Mouse (Mus musculus) 416B (cell line): ENCODE measurements around the gene Samsn1.
"Not testable (repeated sequence)": the region's sequence is repeated elsewhere in the genome, so short reads cannot be mapped to it uniquely, and the experiment has no call there.

Experiments used
- DNase-seq: peaks from one replicate; pipeline ENCODE4 v3.0.0; 2011; ENCODE audit warnings: low read depth

Samsn1 gene

DNA sequence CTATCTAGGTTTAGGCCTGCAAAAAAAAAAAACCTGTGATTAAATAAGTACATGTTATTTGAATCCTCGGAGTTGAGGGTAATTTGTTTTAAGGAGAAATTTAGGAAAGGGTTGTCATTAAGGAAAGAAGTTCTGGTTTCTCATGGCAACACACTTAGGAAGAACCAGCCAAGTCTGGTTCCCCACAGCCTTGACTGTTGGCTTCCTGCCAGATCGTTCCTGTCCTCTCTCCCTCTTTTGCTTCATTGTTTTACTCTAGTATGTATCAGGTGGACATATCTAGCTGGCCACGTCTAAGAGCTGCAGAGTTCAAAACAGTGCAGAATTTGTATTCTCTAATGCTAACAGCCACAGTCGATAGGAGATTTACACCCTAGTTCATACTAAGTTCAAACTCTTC is 146.2 kb downstream of the Samsn1 start:
- DNase-seq: no peak

- no peak for DNase-seq
Observed at GRCm38 (mm10) chr16:75874508-75874907, 147.6 kb downstream of the Samsn1 start.

DNA sequence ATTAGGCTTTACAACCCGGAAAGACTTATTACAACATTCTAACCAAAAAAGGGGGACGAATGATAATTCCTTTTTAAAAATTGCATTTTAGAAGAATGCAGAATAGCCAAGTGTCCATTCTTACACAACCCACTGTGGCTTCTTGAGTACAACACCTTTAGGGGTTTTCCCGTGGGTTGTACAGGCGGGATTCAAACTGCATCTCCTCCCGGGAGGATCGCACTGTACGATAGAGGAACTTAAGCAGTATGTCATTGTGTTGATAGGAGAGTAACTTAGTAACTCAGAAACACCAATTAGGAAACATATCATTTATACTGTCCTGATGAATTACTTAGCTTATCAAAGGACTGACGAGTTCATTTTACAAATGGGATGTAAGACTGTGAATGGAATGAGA is 149.8 kb downstream of the Samsn1 start:
- DNase-seq: no peak

- no peak for DNase-seq
Observed at GRCm38 (mm10) chr16:75867400-75867799, 154.7 kb downstream of the Samsn1 start.

DNA sequence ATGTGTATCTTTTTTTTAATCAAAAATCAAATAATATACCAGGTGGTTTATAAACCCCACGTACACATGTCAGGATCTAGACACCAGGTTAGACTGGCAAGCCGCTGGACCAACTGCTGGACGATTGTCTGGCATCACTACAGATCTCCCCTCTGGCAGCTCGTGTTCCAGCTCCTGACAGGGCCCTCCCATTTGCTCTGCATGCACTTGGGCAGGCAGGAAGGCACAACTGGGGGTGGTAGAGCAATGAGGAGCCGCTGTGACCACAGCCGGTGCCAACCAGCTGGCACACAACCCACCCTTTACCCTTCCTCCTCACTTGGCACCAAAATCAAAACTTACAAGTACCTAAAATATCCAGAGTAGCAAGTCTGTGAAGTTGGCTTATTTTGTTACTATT is 156.6 kb downstream of the Samsn1 start:
- peak; percentile 62 for DNase-seq

DNA sequence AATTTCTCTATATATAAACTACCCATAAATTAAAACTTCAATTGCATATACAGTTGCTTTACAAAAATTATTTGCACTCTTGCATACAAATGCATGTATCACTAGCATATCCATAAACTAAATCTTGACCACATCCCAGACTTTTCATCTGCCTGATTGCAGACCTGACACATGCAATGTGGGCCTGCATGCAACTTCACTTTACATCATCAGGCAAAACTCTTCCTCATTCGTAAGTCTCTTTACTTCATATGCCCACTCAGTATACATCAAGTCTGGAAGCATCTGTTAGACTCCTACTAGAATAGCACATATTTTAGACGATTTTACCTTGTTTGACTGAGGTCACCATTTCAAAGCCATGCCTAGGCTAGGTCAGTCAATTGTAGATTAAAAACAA is 157.4 kb downstream of the Samsn1 start:
- no peak for DNase-seq

DNA sequence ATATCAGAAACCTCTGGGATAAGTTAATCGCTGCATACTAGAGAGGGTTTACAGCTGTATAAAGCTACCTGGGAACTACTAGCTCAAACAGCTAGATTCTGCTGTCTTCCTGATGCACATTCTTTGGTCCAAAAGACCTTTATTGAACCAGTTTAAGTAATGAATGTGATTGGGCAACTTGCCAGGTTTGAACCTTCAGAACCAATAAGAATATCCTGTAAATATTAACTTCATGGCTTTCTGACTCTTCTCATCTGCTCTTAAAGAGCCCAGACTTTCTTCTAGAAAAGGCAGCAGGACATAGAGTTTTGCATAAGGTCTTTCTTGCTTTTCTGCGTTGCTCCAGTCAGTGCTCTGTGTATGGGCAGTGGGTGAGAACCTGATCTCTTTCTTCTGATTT is 165.7 kb downstream of the Samsn1 start:
- DNase-seq: peak; percentile 58

- peak; percentile 99 for DNase-seq
Observed at GRCm38 (mm10) chr16:75855402-75855801, 166.7 kb downstream of the Samsn1 start.

- peak; percentile 83 for DNase-seq
Observed at GRCm38 (mm10) chr16:75853556-75854271, 168.4 kb downstream of the Samsn1 start.

DNA sequence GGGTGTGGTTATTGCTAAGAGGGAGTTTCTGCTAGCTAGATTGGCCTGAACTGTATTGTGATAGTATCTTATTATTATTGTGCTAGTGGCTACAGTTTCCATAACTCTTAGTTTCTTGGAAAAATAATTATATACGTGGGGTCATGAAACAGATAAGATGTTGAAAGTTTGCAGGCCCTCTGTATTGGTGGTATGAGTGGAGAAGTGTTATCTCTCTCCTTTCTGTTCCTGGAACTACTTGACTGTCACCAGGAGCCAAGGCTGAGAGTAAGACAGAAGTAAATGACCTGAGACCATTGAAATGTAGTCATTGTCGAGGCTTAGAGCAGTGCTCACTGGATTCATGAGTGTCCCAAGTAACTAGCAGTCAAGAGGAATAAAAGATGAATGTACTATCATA is 169.6 kb downstream of the Samsn1 start:
- no peak for DNase-seq

- DNase-seq: no peak
Observed at GRCm38 (mm10) chr16:75849039-75849438, 173.0 kb downstream of the Samsn1 start.

DNA sequence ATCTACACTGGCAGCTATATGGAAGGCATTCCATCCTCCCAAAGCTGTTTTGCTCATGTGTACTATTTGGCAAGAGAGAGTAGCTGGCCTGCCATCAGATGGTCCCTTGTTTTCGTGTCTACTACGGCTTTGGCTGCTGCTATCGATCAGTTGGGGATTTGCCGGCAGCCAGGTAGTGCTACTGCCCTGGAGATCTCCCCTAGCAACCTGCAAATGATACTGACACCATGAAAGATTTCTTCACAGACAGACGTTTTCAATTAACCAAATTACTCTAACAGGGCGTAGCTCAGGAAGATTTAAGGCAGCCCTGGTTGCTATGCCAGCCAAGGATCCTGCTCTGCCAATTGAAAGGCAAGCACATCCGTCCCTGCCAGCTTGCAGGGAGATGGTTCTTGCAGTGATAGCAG is 178.4 kb downstream of the Samsn1 start:
- no peak for DNase-seq

- no peak for DNase-seq
Observed at GRCm38 (mm10) chr16:75843031-75843430, 179.1 kb downstream of the Samsn1 start.

GRCm38 (mm10) chr16:75842569-75842968 is 179.5 kb downstream of the Samsn1 start:
- no peak for DNase-seq

DNA sequence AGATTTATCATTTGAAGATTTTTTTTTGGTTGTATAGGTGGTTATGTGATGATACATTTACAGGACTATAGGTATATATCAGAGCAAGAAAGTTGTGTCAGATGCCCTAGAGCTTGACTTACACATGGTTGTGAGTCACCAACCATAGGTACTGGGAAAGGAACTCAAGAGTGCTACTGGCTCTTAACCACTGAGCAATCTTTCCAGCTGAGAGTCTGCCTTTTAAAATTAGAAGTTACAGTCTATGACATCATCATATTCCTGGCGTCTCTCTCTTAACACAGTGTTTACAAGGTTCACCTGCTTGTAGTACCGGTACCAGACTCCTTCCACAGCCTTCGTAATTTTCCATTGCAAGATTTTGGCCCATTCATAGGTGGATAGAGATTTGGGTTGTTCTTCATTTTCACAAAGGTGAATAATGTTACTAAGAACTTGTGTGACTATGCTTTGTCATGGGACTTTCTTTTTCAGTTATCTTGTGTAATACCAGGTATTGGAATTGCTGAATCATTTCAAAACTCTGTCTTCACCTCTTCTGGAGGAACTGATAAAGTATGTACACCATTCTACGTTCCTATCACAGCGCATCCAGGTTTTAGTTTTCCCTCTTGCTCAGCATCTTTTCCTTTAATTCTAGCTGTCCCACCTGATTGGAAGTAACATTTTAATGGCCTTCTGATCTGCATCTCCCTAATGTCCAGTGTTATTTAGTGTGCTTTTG is 184.2 kb downstream of the Samsn1 start:
- DNase-seq: peak; percentile 66

GRCm38 (mm10) chr16:75831390-75831789 is 190.7 kb downstream of the Samsn1 start:
- no peak for DNase-seq

GRCm38 (mm10) chr16:75826949-75827348 is 195.1 kb downstream of the Samsn1 start:
- DNase-seq: not testable (repeated sequence)

DNA sequence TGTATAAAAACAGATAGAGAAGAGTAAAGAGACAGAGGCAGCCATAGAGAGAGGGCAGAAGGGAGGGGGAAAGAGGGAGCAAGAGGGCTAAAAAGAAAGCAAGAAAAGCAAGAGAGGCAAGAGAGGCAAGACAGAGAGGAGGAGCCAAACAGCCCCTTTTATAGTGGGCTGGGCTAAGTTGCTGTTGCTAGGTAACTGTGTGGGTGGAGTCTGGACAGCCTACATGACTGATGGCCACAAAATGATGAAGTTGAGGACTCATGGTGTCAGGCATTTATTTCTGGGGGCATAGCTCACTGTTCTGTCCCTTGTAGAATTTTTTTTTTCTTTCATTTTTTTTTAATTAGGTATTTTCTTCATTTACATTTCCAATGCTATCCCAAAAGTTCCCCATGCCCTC is 195.6 kb downstream of the Samsn1 start:
- no peak for DNase-seq

GRCm38 (mm10) chr16:75823226-75823625 is 198.9 kb downstream of the Samsn1 start:
- DNase-seq: no peak

DNA sequence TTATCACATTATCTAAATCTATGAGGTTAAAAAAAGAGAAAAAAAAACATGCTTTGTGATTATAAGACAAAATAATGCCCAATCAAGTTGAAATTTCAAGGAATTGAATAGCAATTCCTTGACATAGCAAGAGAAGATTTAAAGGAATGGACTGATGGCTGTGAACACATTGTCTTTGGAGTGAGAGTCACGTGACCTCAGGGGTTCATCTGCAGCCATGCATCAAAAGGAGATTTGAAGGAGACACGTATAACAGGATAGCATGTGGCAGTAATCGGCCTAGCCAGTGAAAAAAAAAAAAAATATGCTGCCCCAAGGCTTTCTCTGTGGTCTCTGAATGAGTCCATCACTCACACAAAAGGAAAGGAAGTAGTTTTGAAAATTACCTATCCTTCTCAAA is 201.1 kb downstream of the Samsn1 start:
- DNase-seq: no peak
